Mouse (Mus musculus) CD4-positive helper T cell, adult 2 months (primary cell): Measurements from ENCODE around the gene Canx.
"Not testable (repeated sequence)": the region's sequence is repeated elsewhere in the genome, so short reads cannot be mapped to it uniquely, and the experiment has no call there.

Source experiments
- DNase-seq: peaks from one replicate; pipeline ENCODE4 v3.0.0-alpha.2; 2012; ENCODE audit warnings: low read depth, missing footprints, low spot score

The Canx gene

DNA sequence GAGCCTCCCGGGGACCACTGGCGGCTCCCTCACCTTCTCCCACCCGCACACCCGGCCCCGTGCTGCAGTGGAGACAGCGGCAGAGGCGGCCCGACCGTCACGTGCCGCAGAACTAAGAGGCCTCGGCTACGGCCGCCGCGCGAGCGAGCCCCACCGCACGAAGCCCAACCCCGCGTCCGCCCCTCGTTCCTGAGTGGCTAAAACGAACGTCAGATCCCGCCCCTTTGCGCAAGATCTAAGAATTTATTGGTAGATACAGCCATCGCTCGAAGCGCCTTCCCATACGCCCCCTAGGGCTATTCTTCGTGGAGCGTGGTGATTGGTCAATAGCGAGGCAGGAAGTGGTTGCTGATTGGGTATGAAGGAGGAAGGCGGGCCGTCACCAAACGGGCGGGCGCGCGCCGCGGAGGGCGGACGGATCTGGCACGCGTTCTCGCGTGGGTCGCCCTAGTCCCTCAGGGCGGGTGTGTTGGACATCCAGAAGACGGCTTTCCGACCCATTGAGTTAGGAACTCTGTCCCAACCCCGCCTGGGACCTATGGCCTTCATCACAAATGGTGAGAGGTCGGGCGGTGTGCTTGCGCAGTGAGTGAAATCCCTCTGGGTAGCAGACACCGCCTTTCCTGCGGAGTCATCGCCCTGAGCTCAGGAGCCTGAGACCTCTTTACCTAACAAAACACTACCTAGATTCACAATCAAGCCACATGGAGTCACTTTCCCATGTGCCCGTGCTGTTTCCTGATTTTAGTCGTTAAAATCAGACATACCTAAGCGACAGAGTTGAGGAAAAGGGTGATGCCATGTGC lies at the start of gene Canx:
Gene Canx (minus strand): TSS at position 178 of the 806 bp plus-strand sequence.
- peak; percentile 99 for DNase-seq

DNA sequence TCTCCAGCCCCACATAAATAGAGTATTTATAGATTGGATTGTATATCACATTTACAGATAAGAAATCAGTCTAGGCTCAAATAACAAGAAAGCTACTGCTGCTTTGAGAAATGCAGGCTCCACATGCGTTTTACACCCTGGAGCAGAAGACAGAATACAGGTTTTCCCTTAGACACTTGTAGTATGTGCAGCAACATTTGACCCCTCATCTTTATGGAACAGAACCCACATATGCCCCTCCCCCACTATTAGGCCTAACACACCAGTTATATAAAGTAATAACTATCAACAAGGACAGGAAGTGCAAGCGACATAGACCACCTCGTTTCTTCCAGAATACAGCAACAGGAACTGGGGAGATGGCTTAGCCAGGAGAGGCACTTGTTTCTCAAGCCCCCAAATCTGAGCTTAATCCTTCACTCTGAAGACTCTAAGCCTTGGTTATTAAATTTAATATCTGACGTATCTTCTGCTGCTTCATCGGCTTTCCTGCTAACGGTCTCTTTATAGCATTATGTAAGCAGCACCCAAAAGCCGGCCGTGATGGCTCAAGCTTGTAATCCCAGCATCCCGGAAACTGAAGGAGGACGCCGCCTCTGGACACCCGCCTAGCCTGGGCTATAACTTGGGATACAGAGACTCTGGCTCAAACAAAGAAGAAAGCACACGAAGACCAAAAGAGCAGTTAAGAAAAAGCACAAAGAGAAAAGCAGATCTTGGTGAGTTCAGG lies 49.0 kb upstream of the Canx start:
- DNase-seq = no peak

DNA sequence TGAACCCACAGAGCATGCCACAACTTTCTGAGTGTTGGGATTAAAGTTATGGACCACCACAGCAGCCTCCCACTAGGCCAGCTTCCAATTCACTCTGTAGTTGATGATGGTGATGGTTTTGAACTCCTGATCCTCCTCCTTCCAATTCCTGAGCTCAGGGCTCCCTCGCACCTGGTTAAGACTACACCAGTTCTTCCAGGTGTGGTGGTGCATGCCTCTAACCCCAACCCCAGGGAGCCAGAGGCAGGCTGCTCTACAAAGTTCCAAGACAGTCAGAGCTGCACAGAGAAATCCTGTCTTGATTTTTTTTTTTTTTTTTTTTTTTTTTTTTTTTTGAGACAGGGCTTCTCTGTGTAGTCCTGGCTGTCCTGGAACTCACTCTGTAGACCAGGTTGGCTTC lies 48.1 kb upstream of the Canx start:
- DNase-seq = no peak

DNA sequence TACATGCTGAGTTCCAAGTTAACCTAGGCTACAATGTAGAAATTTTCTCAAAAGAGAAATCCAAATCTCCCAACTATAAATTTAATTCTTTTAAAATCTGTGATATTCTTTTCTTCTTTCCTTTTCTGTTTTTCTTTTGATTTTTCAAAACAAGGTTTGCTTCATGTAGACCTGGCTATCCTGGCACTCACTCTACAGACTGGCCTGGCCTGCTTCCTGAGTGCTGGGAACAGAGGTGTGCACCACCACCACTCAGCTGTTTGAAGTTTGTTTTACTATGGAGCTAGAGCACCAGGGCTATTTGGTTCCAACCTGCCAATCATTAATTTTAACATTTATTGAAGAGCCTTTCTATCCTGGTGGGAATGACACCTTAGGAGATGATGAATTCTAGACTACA lies 47.6 kb upstream of the Canx start:
- DNase-seq = no peak

DNA sequence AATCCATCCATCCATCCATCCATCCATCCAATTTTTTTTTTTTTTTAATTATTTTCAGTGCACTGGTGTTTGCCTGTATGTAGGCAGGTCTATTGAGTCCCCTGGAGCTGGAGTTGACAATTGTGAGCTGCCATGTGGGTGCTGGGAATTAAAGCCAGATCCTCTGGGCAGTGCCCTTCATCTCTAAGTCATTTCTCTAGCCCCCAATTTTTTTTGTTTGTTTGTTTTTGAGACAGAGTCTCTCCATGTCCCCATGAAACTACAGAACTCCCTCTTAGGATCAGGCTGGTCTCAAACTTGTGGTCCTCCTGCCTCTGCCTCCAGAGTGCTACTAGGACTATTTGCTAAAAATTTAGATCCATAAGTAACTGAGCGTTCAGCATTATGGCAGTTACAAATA lies 46.4 kb upstream of the Canx start:
- DNase-seq = no peak

DNA sequence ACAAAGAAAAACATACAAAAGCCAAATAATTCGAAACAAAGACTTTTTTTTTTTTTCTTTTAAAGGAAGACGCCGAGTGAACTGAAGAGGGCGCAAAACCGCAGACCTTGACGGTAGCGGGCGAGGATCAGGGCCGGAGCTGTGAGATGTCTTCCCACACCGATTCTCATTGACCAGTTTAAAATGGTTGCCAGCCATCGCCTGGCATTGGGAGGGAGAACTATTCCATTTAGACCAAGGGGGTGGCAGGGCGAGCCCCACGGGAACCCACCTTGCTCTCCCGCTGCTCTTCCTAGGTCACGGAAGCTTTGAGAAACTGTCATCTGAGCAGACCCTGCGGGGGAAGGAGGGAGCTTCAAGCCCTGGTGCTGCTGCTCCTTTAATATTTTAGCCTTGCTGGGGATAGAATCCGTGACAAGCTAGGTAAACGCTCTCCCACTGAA lies 45.9 kb upstream of the Canx start:
- peak; percentile 74 for DNase-seq

DNA sequence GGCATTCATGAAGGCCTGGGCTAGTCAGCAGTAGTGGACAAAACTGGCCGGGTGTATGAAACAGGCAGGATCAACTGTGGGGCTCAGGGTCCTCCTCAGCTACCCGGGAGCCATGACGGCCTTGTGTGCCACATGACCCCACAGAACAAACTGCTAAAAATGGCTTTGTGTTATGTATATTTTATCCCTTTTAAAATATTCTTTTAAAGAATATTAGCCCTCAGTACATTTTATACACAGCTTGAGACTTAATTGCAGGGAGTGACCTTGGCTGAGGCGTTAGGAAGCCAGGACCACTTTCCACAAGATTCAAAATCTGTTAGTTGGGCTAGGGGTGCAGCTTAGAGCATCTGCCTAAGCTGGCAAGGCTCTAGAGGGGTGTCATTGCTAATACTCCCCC lies 45.5 kb upstream of the Canx start:
- DNase-seq = no peak

DNA sequence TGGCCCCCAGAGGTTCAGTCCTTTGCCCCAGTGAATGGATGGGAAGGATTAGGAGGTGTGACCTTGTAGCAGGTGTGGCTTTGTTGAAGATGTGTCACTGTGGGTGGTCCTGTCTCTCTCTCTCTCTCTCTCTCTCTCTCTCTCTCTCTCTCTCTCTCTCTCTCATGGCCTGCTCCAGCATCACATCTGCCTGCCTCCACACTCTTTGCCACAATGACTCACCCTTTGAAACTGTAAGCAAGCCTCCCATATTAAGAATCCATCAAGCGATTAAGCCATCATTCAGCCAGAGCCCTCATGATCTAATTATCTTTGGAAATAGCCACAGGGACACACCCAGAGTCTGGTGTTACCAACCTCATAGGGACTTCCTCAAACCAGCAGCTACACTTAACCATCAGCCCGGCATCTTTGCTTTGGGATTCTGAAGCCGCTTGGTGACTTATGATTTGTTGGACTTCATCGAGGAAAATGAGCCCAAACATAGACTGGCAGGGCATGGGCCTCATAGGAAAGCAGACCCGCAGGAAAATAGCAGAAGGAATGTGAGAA lies 44.0 kb upstream of the Canx start:
- no peak for DNase-seq

DNA sequence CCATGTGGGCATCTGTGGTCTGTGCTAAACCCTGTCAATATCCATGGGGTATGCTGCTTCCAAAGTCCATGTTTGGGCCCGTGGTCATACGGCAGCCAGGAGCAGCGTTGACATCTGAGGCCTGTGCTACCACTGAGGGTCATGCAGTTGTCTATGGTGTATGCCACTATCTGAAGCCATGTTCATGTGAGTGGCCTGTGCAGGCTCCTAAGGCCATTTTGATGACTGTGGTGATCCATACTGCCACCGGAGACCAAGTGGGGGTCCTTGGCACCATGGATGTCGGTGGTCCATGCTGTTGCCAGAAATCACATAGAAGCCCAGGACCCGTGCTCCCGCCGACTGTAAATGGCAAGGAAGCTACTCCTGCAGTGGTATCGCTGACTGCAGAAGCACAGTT lies 42.1 kb upstream of the Canx start:
- DNase-seq = no peak

DNA sequence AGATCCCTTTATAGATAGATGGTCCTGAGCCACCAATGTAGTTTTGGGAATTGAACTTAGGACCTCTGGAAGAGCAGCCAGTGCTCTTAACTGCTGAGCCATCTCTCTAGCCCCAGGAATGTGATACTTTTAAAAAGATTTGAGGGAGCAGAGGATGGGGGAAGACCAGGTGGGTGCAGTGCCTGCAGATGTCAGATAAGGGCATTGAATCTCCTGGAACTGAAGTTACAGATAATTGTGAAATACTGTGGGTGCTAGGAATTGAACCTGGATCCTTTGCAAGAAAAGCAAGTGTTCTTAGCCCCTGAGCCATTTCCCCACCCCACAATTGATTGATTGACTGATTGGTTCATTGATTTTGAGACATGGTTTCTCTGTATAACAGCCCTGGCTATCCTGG lies 39.8 kb upstream of the Canx start:
- DNase-seq = no peak

DNA sequence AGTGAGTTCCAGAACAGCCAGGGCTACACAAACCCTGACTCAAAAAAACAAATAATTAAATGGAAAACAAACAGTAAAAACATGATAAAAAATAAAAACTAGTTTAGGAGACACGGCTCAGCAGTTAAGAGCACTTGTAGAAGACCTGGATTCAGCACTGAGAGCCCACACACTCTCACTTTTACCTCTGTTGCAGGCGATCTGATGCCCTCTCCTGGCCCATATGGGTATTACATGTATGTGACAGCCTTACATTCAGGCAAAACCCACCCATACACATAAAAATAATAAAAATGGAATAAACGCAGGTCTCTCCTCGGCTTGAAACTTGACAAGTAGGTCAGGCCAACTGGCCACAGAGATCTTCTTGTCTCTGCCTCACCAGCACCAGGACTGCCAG lies 39.1 kb upstream of the Canx start:
- peak; percentile 78 for DNase-seq

DNA sequence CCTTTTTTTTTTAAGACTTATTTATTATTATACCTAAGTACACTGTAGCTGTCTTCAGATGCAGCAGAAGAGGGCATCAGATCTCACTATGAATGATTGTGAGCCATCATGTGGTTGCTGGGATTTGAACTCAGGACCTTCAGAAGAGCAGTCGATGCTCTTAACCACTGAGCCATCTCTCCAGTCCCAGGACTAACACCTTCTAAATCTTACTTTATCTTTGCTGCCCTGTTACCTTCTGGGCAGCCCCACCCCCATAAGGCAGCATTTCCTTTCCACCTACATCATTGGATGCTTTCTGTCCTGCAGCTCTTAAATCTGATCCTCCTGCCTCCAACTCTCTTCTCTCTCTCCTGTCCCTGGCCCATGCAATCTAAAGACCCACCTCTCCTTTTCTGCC lies 35.8 kb upstream of the Canx start:
- not testable (repeated sequence) for DNase-seq

DNA sequence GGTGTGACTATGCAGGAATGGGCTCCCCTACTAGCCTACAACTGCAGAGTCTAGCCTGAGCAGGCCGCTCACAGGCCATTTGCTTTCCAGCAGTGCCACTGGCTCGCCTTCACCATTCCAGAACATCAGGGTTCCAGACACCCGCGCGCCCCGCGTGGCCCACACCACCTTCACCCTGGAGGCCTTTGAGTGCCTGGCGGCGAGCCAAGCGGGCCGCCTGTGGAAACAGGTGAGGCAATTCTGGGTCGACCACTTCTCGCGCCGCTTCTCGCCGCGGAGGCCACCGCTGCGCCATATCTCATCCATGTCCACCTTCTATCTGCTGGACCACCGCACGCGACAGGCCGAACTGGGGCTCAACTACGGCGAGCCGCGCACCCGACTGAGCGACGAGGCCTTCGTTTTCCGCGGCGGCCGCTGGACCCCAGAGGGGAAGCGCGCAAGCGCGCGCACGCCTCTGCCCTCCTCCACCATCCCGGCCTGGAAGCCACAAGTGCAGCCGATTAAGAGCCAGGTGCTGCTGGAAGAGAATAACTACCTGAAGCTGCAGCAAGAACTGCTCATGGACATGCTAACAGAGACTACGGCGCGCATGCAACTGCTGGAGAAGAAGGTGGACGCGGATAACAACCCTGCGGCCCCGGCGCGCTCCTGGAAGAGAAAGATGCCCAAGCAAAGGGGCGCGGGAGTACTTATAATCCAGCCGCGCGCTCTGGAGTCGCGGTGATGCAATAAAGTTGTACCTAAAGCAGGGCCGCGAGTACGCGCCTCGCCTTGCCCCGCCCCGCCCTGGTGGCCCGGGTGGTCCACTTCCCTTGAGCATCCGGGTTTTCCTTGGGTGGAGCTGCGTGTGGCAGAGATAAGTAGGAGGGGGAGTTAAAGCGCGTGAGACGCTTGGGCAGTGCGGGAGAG lies 33.7 kb upstream of the Canx start:
- no peak for DNase-seq

DNA sequence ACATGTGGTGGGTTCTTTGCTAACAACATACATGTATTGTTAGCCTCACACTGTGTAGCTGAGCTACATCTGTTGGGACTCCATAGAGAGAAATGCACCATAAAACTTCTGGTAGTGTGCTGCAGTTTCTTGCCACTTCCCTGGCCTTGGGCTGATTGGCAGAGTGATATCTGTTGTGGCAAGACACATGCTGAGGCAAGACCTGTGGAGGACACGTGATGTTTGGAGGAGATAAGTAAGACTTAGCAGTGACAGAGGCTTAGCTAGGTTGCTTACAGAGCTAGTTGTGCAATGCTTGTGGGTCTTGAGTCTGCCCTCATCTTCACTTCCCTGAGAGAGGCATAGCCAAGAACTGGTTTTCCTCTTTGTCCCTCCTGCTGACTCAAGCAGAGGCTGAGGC lies 29.9 kb upstream of the Canx start:
- DNase-seq = no peak

DNA sequence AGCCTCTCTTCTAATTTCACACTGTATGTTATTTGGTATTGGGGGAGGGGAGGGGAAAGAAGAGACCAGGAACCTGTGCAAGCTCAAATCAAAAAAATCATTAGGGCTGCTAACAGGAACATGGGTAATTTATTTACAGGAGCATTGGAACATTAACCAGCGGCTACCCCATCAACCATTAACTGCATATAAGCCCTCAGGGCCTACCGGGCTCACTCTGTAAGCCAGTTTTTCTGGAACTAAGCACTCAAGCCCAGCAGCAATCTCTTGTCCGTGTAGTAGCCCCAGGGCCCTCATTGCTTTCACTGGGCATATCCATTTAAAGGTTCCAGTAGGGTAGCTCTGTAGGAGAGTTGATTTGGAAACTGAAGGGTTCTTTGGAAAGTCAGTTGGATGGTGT lies 29.4 kb upstream of the Canx start:
- DNase-seq = no peak

DNA sequence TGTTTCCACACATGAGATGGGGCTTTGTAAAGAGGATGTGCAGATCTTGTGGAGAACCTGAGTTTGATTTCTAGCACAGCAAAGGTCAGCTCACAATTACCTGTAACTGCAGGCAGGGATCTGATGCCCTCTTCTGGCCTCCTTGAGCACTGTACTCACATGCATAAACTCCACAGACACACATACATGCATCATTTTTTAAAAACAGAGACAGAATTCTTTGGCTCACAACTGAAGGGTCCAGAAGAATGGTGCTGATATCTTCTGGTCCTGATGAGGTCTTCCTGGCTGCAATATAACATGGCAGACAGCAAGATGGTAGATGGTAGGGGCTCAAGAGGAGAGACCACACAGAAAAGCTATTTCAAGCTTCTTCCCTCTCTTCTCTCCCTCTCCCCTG lies 28.7 kb upstream of the Canx start, which contains the start of gene Cby3:
Gene Cby3 (plus strand): TSS at position 301 of the 400 bp plus-strand sequence.
- no peak for DNase-seq

DNA sequence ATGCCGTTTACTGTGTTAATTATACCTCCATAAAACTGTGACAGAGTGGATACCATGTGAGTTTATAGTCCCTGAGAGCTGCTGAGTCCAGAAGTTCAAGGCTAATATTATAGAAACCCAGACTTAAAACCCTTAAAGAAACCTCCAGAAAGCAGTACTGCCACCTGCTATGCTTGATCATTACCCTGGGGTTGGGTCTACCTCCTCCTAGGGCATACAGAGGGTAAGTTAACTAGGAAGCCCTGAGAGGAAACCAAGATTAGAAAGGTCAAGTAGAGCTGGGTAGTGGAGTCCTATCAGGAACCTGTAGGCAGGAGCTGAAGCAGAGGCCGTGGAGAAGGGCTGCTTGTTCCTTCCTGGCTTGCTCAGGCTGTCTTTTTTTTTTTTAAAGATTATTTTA lies 26.7 kb upstream of the Canx start:
- DNase-seq = no peak

DNA sequence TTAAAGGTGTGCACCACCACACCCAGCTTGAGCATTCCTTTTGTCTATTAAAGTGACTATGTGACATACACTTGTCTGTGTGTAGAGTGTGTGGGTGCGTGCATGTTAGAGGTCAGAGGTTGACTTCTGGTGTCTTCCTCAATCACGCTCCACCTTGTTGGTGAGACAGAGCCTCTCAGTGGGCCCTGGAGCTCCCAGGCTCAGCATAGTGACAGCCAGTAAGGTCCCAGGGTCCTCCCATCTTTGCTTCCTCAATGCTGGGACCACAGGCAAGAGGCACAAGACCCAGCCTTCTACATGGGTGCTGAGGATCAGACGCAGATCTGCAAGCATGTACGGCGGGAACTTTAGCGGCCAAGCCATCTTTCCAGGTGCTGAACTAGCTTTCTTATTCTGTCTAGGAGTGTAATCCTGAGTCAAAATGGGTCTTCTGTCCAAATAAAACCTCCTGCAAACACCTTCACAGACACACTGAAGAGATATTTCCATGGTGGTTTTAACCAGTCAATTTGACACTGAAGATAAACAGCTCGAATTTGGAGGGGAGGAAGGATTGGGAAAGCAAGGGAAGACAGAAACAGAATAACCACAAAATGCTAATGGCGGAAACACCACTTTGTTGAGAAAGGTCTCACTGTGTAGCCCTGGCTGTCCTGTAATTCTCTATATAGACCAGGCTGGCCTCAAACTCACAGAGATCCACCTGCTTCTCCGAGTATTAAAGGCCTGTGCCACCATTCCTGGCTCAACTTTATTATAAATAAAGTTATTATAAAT lies 21.0 kb upstream of the Canx start:
- DNase-seq = no peak

DNA sequence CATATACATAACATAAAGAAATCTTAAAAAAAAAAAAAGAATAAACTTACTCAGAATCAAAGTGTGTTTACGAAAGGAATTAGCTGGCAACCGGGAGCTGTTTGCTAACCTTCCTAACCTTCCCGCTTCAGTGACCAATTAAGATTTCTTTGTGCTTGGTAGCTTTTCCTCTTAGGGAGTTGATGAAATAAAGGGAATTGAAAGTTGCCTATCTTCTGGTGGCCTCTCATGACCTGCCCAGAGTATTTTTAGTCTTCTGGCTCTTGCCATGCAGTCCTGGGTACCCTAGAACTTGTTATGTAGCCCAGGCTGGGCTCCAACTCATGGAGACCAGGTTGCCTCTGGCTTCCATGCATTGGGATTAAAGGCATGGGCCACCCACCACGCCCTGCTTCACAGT lies 20.0 kb upstream of the Canx start:
- DNase-seq = no peak

DNA sequence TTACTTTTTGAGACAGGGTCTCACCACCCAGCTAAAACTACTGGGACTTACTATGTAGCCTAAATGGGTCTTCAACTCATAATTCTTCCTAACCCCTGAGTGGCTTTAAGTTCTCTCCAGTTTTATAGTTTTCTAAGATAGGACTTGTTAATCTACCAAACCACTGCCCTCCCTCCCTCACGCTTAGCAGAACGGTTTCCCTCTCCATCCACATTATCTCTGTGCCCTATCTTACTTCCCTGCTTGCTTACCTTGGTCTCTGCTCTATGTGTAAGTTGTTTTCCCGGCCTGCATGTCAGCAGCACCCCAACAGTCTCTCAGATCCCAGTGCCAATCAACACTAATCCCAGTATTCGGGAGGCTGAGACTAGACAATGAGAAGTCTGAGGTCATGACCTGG lies 11.4 kb upstream of the Canx start:
- DNase-seq = no peak

DNA sequence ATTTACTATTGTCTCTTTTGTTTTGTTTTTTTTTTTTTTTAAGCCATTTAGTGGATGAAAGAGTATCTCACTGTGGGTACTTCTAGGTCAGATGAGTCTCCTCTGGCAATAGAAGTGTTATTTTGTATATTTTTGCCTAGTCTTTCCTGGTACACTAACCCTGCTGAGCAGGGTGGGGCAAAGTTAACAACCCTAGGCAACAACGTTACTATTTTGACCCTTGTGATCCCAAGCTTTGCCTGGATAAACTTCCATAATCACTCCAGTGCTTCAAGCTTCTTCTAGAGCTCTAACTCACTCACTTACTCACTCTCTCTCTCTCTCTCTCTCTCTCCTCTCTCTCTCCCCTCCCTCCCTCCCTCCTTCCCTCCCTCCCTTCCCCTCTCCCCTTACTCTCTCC lies 10.7 kb upstream of the Canx start:
- DNase-seq = no peak
